Mouse (Mus musculus): ENCODE measurements around the gene Sox2. TPM values are rescaled to one million over a fixed set of nuclear protein-coding genes. Genes with fewer than 3 reads are reported as not detected.

Sox2 gene
- polyA plus RNA-seq (2015; fragmentation: Illumina TruSeq; extraction: RNeasy Lipid Tissue Mini Kit (QIAGEN cat#74804); ENCODE audit: insufficient read depth, low read depth, low replicate concordance) = not detected

DNA sequence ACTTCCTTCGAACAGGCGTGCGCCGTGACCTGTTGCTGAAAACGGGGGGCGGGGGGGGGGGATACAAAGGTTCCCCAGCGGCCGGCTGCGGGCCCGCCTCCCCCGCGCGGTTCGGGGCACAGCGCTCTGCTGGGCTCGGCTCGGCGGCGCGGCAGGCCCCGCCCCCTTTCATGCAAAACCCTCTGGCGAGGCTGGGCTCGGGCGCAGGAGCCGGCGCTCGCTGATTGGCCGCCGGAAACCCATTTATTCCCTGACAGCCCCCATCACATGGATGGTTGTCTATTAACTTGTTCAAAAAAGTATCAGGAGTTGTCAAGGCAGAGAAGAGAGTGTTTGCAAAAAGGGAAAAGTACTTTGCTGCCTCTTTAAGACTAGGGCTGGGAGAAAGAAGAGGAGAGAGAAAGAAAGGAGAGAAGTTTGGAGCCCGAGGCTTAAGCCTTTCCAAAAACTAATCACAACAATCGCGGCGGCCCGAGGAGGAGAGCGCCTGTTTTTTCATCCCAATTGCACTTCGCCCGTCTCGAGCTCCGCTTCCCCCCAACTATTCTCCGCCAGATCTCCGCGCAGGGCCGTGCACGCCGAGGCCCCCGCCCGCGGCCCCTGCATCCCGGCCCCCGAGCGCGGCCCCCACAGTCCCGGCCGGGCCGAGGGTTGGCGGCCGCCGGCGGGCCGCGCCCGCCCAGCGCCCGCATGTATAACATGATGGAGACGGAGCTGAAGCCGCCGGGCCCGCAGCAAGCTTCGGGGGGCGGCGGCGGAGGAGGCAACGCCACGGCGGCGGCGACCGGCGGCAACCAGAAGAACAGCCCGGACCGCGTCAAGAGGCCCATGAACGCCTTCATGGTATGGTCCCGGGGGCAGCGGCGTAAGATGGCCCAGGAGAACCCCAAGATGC is at the start of gene Sox2:
TSS of gene Sox2 (plus strand) at position 680 of the 895 bp plus-strand sequence.

All from pancreas, adult 10 weeks (tissue).